Mouse (Mus musculus): ENCODE measurements around the gene Kif22.

- TF ChIP-seq CTCF (IDR thresholded peaks at IDR 0.05) (no peak), EP300 (IDR thresholded peaks at IDR 0.05; ENCODE audit: insufficient read depth, low read depth, low read length) (no peak)
Observed at GRCm38 (mm10) chr7:127065538-127065937, 23.3 kb upstream of the Kif22 start.

All from heart, adult 2 months (tissue).